Mouse (Mus musculus) kidney, adult 2 months (tissue): ENCODE data around the gene Sgca. TPM values are rescaled to one million over a fixed set of nuclear protein-coding genes. Genes with fewer than 3 reads are reported as not detected.

Experiments used
- DNase-seq: peaks from one replicate; pipeline ENCODE4 v3.0.0; 2021
- H3K27ac ChIP-seq: fragments of 200-500 bp; 2 replicates; pipeline ENCODE4 v1.5.1; 2012; ENCODE audit warnings: low read depth, low read length, control low read depth, inconsistent platforms; ENCODE audit not compliant: insufficient read depth
- H3K27me3 ChIP-seq: fragments of 200-500 bp; replicated peaks from 2 replicates; pipeline ENCODE4 v1.6.1; 2012; ENCODE audit warnings: mild to moderate bottlenecking, moderate library complexity, low read length, inconsistent platforms; ENCODE audit not compliant: control insufficient read depth, insufficient read depth
- H3K36me3 ChIP-seq: fragments of 200-500 bp; 2 replicates; pipeline ENCODE4 v1.6.1; 2012; ENCODE audit warnings: mild to moderate bottlenecking, moderate library complexity, low read length, inconsistent platforms; ENCODE audit not compliant: control insufficient read depth, insufficient read depth
- H3K4me1 ChIP-seq: fragments of 200-500 bp; 2 replicates; pipeline ENCODE4 v1.6.1; 2011; ENCODE audit warnings: low read length; ENCODE audit not compliant: control insufficient read depth, insufficient read depth
- H3K4me3 ChIP-seq: fragments of 200-500 bp; 2 replicates; pipeline ENCODE4 v1.5.1; 2011; ENCODE audit warnings: mild to moderate bottlenecking, low read depth, low read length, control low read depth; ENCODE audit not compliant: insufficient read depth
- CTCF ChIP-seq: fragments of 200-500 bp; conservative IDR thresholded peaks from 2 replicates; pipeline ENCODE4 v1.5.1; 2011; ENCODE audit warnings: low read depth, mild to moderate bottlenecking, control low read depth, low read length, moderate library complexity, mixed read lengths; ENCODE audit not compliant: insufficient read depth, insufficient read length
- POLR2A ChIP-seq: fragments of 200-500 bp; IDR thresholded peaks from one replicate; pipeline ENCODE4 v1.6.1; 2011; ENCODE audit warnings: low read depth, low read length, control low read depth
- WGBS: fragments of 180-500 bp; shearing (Covaris S2); methylation state at CpG from one replicate; pipeline ENCODE4 v1.1.7; 2018; 5-methylcytosine and 5-hydroxymethylcytosine counted together
- polyA plus RNA-seq: library from polyadenylated mRNA; depleted of rRNA; stranded (reverse); fragments of >200 nt; gene quantifications from 2 replicates; pipeline ENCODE4 v1.2.3, GENCODE M21; 2012; rRNA removed

Gene Sgca
- polyA plus RNA-seq = 5.0 and 23.9 TPM in 2 replicates

DNA sequence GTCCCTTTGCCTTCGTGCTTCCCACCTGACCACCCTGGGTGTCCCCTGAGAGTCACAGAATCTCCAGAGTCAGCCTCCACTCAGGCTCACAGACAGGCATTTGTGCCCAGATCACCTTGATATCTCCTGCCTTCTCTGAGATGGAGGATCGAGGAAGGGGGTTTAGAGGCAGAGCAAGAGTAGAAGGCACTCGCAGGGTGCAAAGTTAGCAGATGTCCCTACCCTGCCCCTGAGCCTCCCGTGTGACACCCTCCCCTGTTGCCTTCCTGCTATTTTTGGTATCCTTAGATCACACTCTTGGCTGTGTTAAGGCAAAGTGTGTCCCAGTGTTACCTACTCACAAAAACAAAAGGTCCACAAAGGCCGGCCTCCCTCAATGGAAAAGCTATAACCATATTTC, at the start of gene Sgca:
Sgca (minus strand) TSS at position 129 of the 400 bp plus-strand sequence.
- TF ChIP-seq CTCF (no peak), POLR2A (no peak)
- WGBS = 80% methylated on average over 5 of the region's 5 CpGs
- DNase-seq = no peak
- Histone ChIP-seq H3K27me3 (no peaks in the 10 kb centered on the region), H3K4me3 (no peak within 1 kb of the TSS), H3K36me3 (no peaks in the 10 kb centered on the region), H3K27ac (no peak within 1 kb of the TSS), H3K4me1 (no peaks in the 10 kb centered on the region)

GRCm38 (mm10) chr11:95025227-95026012, 49.3 kb upstream of the Sgca start:
- H3K36me3 ChIP-seq = peaks cover 7% of the 10 kb centered on the region
- H3K27ac ChIP-seq = peak overlapping the region; percentile 49
- 64% methylated on average over 11 of the region's 11 CpGs for WGBS
- peaks cover 22% of the 10 kb centered on the region for H3K4me1 ChIP-seq
- H3K27me3 ChIP-seq = no peaks in the 10 kb centered on the region
- DNase-seq = peak; percentile 41
- TF ChIP-seq POLR2A (no peak), CTCF (no peak)
- no peak overlapping the region for H3K4me3 ChIP-seq

- Histone ChIP-seq H3K27me3 (no peaks in the 10 kb centered on the region), H3K36me3 (peaks cover 7% of the 10 kb centered on the region), H3K27ac (peak overlapping the region; percentile 49), H3K4me3 (no peak overlapping the region), H3K4me1 (peaks cover 22% of the 10 kb centered on the region)
- no peak for TF ChIP-seq CTCF
- no peak for TF ChIP-seq POLR2A
- 32% methylated on average over 29 of the region's 29 CpGs for WGBS
- DNase-seq = peak; percentile 84
Measured at GRCm38 (mm10) chr11:95024439-95025184, 48.5 kb upstream of the Sgca start.

DNA sequence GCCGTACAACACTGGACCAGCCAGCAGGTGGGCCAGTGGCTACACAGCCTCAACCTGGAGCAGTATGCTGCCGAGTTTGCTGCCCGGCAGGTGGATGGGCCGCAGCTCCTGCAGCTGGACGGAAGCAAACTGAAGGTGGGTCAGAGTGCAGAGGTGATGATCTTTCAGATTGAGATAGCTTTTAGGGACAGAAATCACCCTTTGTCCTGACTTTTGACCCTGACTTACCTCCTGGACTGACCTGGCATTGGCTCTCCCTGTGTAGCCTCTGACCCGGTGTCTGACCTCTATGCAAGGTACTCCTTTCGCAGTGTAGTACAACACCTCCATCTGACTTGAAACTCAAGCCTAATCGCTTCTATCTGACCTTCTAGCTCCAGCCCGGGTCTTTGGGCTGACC, 47.4 kb upstream of the Sgca start:
- Histone ChIP-seq H3K4me1 (peaks cover 22% of the 10 kb centered on the region), H3K27ac (no peak overlapping the region), H3K36me3 (peaks cover 4% of the 10 kb centered on the region), H3K27me3 (no peaks in the 10 kb centered on the region), H3K4me3 (no peak overlapping the region)
- no peak for DNase-seq
- TF ChIP-seq CTCF = no peak
- TF ChIP-seq POLR2A = no peak
- 73% methylated on average over 9 of the region's 9 CpGs for WGBS

GRCm38 (mm10) chr11:95022237-95022992, 46.3 kb upstream of the Sgca start:
- Histone ChIP-seq H3K27me3 (no peaks in the 10 kb centered on the region), H3K36me3 (no peaks in the 10 kb centered on the region; the same call in 1 of the 2 replicates), H3K4me3 (no peak overlapping the region), H3K4me1 (peaks cover 22% of the 10 kb centered on the region), H3K27ac (no peak overlapping the region)
- no peak for DNase-seq
- 84% methylated on average over 10 of the region's 10 CpGs for WGBS
- TF ChIP-seq POLR2A (no peak), CTCF (peak; percentile 54)

- Histone ChIP-seq H3K27ac (no peak overlapping the region), H3K4me3 (no peak overlapping the region), H3K27me3 (no peaks in the 10 kb centered on the region), H3K4me1 (no peaks in the 10 kb centered on the region), H3K36me3 (no peaks in the 10 kb centered on the region)
- 87% methylated on average over 3 of the region's 3 CpGs for WGBS
- TF ChIP-seq POLR2A (no peak), CTCF (no peak)
- DNase-seq = no peak
Measured at GRCm38 (mm10) chr11:95015484-95015883, 39.4 kb upstream of the Sgca start.

GRCm38 (mm10) chr11:95012487-95012886, 36.4 kb upstream of the Sgca start:
- WGBS = 41% methylated on average over 3 of the region's 3 CpGs
- TF ChIP-seq CTCF = no peak
- no peak for TF ChIP-seq POLR2A

More at GRCm38 (mm10) chr11:95012487-95012886, 36.4 kb upstream of the Sgca start:
- Histone ChIP-seq H3K27ac (no peak overlapping the region), H3K27me3 (no peaks in the 10 kb centered on the region), H3K4me3 (no peak overlapping the region), H3K36me3 (no peaks in the 10 kb centered on the region), H3K4me1 (peaks cover 3% of the 10 kb centered on the region; the same call in 1 of the 2 replicates)
- DNase-seq = no peak
